Mouse (Mus musculus) hindbrain, postnatal 0 days (tissue): ENCODE measurements around the gene Ldlrap1. TPM values are rescaled to one million over a fixed set of nuclear protein-coding genes. Genes with fewer than 3 reads are reported as not detected.
A peak's percentile ranks its signal among the peaks of the same experiment; 100 is the strongest.

ENCODE experiments used
- ATAC-seq: fragments of 200-750 bp; cut with Nextera tagmentation; 2 replicates; pipeline ENCODE4 v1.8.0; 2017; ENCODE audit warnings: mild to moderate bottlenecking, moderate TSS enrichment, moderate library complexity
- DNase-seq: peaks from one replicate; pipeline ENCODE4 v3.0.0-alpha.2; 2015; ENCODE audit warnings: low spot score
- H3K27ac ChIP-seq: fragments of 300-500 bp; sonication (generic); 2 replicates; pipeline ENCODE4 v1.5.1; 2014; ENCODE audit warnings: mild to moderate bottlenecking
- H3K27me3 ChIP-seq: fragments of 300-500 bp; sonication (generic); 2 replicates; pipeline ENCODE4 v1.6.1; 2014; ENCODE audit warnings: low read length, mixed read lengths; ENCODE audit not compliant: insufficient read depth
- H3K36me3 ChIP-seq: fragments of 300-500 bp; sonication (generic); 2 replicates; pipeline ENCODE4 v1.6.1; 2014; ENCODE audit warnings: low read length, mixed read lengths; ENCODE audit not compliant: insufficient read depth
- H3K4me1 ChIP-seq: fragments of 300-500 bp; sonication (generic); 2 replicates; pipeline ENCODE4 v1.6.1; 2014; ENCODE audit warnings: antibody characterized with exemption, low read length, mixed read lengths; ENCODE audit not compliant: insufficient read depth
- H3K4me2 ChIP-seq: fragments of 300-500 bp; sonication (generic); 2 replicates; pipeline ENCODE4 v1.6.1; 2014; ENCODE audit warnings: low read depth, mild to moderate bottlenecking, low read length, moderate library complexity, mixed read lengths
- H3K4me3 ChIP-seq: fragments of 300-500 bp; sonication (generic); 2 replicates; pipeline ENCODE4 v1.5.1; 2014; ENCODE audit warnings: low read length
- H3K9ac ChIP-seq: fragments of 300-500 bp; sonication (generic); replicated peaks from 2 replicates; pipeline ENCODE4 v1.6.1; 2014; ENCODE audit warnings: mild to moderate bottlenecking, low read length, moderate library complexity, mixed read lengths
- H3K9me3 ChIP-seq: fragments of 300-500 bp; sonication (generic); 2 replicates; pipeline ENCODE4 v1.6.1; 2016; ENCODE audit warnings: low read length, mixed read lengths
- CTCF ChIP-seq: IDR thresholded peaks from 2 replicates; pipeline ENCODE4 v1.5.1; 2016; ENCODE audit warnings: antibody characterized with exemption, control low read depth, low read depth
- WGBS: fragments of 180-500 bp; shearing (Covaris S2); extraction: QIAGEN DNeasy Blood & Tissue Kit; methylation state at CpG from one replicate; pipeline ENCODE4 v1.1.7; 2014; 5-methylcytosine and 5-hydroxymethylcytosine counted together
- polyA plus RNA-seq: library from polyadenylated mRNA; unstranded; fragments of >200 nt; fragmentation: Nextera tagmentation; extraction: Ambion mirVana; gene quantifications from 2 replicates; pipeline ENCODE4 v1.2.1, GENCODE M21; 2015
- total RNA-seq: library from RNA; depleted of rRNA; stranded (reverse); fragments of >200 nt; gene quantifications from 2 replicates; pipeline ENCODE4 v1.2.3, GENCODE M21; 2014

Ldlrap1 gene
- total and polyA plus RNA-seq, 2 experiments from 2014 or later, result 2.7 to 3.1 TPM

- 0 out of 2 replicates have a peak, but pooled peaks cover 6% of the 10 kb centered on the region for H3K4me1 ChIP-seq
- 70% methylated on average over 8 of the region's 8 CpGs for WGBS
- no peak for TF ChIP-seq CTCF
- no peaks in the 10 kb centered on the region for H3K9me3 ChIP-seq
- no peak for ATAC-seq
- no peak overlapping the region for H3K9ac ChIP-seq
- H3K36me3 ChIP-seq, result no peaks in the 10 kb centered on the region
- H3K4me3 ChIP-seq, result no peak overlapping the region
- DNase-seq, result no peak
- H3K27me3 ChIP-seq, result 0 out of 2 replicates have a peak, but pooled peaks cover under 1% of the 10 kb centered on the region
- H3K4me2 ChIP-seq, result no peak overlapping the region
- H3K27ac ChIP-seq, result no peak overlapping the region
Observed at GRCm38 (mm10) chr4:134741949-134742348, 25.9 kb downstream of the Ldlrap1 start.

GRCm38 (mm10) chr4:134740186-134740585 lies 27.6 kb downstream of the Ldlrap1 start:
- ATAC-seq (no peak), DNase-seq (no peak)
- Histone ChIP-seq H3K9ac (no peak overlapping the region), H3K27me3 (no peaks in the 10 kb centered on the region), H3K4me2 (no peak overlapping the region), H3K36me3 (no peaks in the 10 kb centered on the region), H3K9me3 (no peaks in the 10 kb centered on the region), H3K4me3 (no peak overlapping the region), H3K4me1 (0 out of 2 replicates have a peak, but pooled peaks cover 6% of the 10 kb centered on the region), H3K27ac (no peak overlapping the region)
- no peak for TF ChIP-seq CTCF
- WGBS, result 89% methylated on average over 4 of the region's 4 CpGs

- Histone ChIP-seq H3K9me3 (no peaks in the 10 kb centered on the region), H3K36me3 (no peaks in the 10 kb centered on the region), H3K4me3 (no peak overlapping the region), H3K4me2 (no peak overlapping the region), H3K4me1 (0 out of 2 replicates have a peak, but pooled peaks cover 6% of the 10 kb centered on the region), H3K27ac (no peak overlapping the region), H3K9ac (no peak overlapping the region), H3K27me3 (no peaks in the 10 kb centered on the region)
- WGBS, result 88% methylated on average over 3 of the region's 3 CpGs
- ATAC-seq (no peak), DNase-seq (no peak)
- no peak for TF ChIP-seq CTCF
Observed at GRCm38 (mm10) chr4:134739530-134739929, 28.3 kb downstream of the Ldlrap1 start.

GRCm38 (mm10) chr4:134737365-134737910 lies 30.4 kb downstream of the Ldlrap1 start:
- H3K4me2 ChIP-seq, result no peak overlapping the region
- WGBS, result 49% methylated on average over 14 of the region's 14 CpGs
- no peak for TF ChIP-seq CTCF
- no peaks in the 10 kb centered on the region for H3K9me3 ChIP-seq
- no peak overlapping the region for H3K27ac ChIP-seq
- H3K4me3 ChIP-seq, result no peak overlapping the region
- ATAC-seq (0 out of 2 replicates have a peak, but pooled peaks have one; percentile 57), DNase-seq (peak; percentile 41)
- no peaks in the 10 kb centered on the region for H3K36me3 ChIP-seq
- H3K4me1 ChIP-seq, result no peaks in the 10 kb centered on the region
- no peaks in the 10 kb centered on the region for H3K27me3 ChIP-seq
- H3K9ac ChIP-seq, result no peak overlapping the region

- H3K27ac ChIP-seq, result no peak overlapping the region
- H3K27me3 ChIP-seq, result no peaks in the 10 kb centered on the region
- H3K9ac ChIP-seq, result no peak overlapping the region
- no peaks in the 10 kb centered on the region for H3K4me1 ChIP-seq
- no peak for TF ChIP-seq CTCF
- 71% methylated on average over 7 of the region's 7 CpGs for WGBS
- H3K4me3 ChIP-seq, result no peak overlapping the region
- H3K36me3 ChIP-seq, result no peaks in the 10 kb centered on the region
- no peak for ATAC-seq
- no peak overlapping the region for H3K4me2 ChIP-seq
- no peaks in the 10 kb centered on the region for H3K9me3 ChIP-seq
- DNase-seq, result no peak
Observed at GRCm38 (mm10) chr4:134736147-134736546, 31.7 kb downstream of the Ldlrap1 start.

GRCm38 (mm10) chr4:134734629-134735081 lies 33.2 kb downstream of the Ldlrap1 start:
- no peak for TF ChIP-seq CTCF
- H3K4me1 ChIP-seq, result peaks cover 5% of the 10 kb centered on the region; the same call in 1 of the 2 replicates
- no peaks in the 10 kb centered on the region for H3K9me3 ChIP-seq
- H3K9ac ChIP-seq, result no peak overlapping the region
- H3K4me2 ChIP-seq, result no peak overlapping the region
- DNase-seq (no peak), ATAC-seq (no peak)
- no peaks in the 10 kb centered on the region for H3K36me3 ChIP-seq
- H3K4me3 ChIP-seq, result no peak overlapping the region
- WGBS, result 39% methylated on average over 9 of the region's 9 CpGs
- no peaks in the 10 kb centered on the region for H3K27me3 ChIP-seq
- H3K27ac ChIP-seq, result no peak overlapping the region

- Histone ChIP-seq H3K4me3 (no peak overlapping the region), H3K9me3 (no peaks in the 10 kb centered on the region), H3K9ac (no peak overlapping the region), H3K27me3 (no peaks in the 10 kb centered on the region), H3K4me1 (peaks cover 5% of the 10 kb centered on the region; the same call in 1 of the 2 replicates), H3K4me2 (no peak overlapping the region), H3K36me3 (no peaks in the 10 kb centered on the region), H3K27ac (no peak overlapping the region)
- WGBS, result 12% methylated on average over 13 of the region's 13 CpGs
- ATAC-seq (0 out of 2 replicates have a peak, but pooled peaks have one; percentile 43), DNase-seq (no peak)
- TF ChIP-seq CTCF, result no peak
Observed at GRCm38 (mm10) chr4:134734038-134734628, 33.7 kb downstream of the Ldlrap1 start.
